24 mouse cellular contexts compared by ENCODE assay signal in genomic region chr6:49174616-49175015, GRCm38 (mm10). TPM values are rescaled to one million over a fixed set of nuclear protein-coding genes. Genes with fewer than 3 reads are reported as not detected.
DNase-seq lines count a peak whose midpoint lies in the region; ATAC-seq and TF ChIP-seq lines count a peak whose summit lies in the region.
"Had no signal": no experiment of that assay in that cellular context is flagged by ENCODE, and none has a peak within 500 bp of the region (broad histone marks: within the 10 kb centered on the region; RNA-seq: fewer than 3 reads in every experiment).

No protein-coding gene starts in this region.

- H3K4me1 ChIP-seq in heart, embryonic 13.5 days, result peaks cover 44% of the 10 kb centered on the region
- peaks cover 15% of the 10 kb centered on the region for H3K4me1 ChIP-seq in kidney, embryonic 15.5 days
- H3K4me1 ChIP-seq in cerebellum, adult 2 months (ENCODE audit: control insufficient read depth, insufficient read depth, low read length), result no peaks in the 10 kb centered on the region
- H3K4me1 ChIP-seq: forebrain, embryonic 13.5 days; forebrain, embryonic 15.5 days had no signal

- no peak for TF ChIP-seq CTCF in cerebellum, adult 2 months (IDR thresholded peaks at IDR 0.05; ENCODE audit: borderline replicate concordance, insufficient read depth, low read depth, low read length)

- ATAC-seq in heart, embryonic 13.5 days (ENCODE audit: extremely low read depth, insufficient number of reproducible peaks, low FRiP score, low TSS enrichment), result no peak
- no peak for ATAC-seq in kidney, embryonic 15.5 days (replicated peaks; ENCODE audit: low FRiP score)
- ATAC-seq: forebrain, embryonic 13.5 days; forebrain, embryonic 15.5 days had no signal

- DNase-seq in heart, adult 8-10 months (ENCODE audit: low spot score), result no peak
- DNase-seq in kidney, postnatal 36 days, result no peak
- DNase-seq in ES-CJ7 (ENCODE audit: low read depth, low spot score) (peak; percentile 73), R1 (ENCODE audit: low read depth, low spot score) (peak; percentile 57), MN1 (ENCODE audit: low spot score) (no peak)
- DNase-seq in cerebellum, adult 2 months, result no peak
- DNase-seq: adrenal gland, adult 2 months; adrenal gland, postnatal 10 days; adrenal gland, postnatal 25 days; cerebellum, adult 11 months; cerebellum, adult 18-20 months; cerebellum, adult 9-10 months; cerebellum, postnatal 14 days; cerebellum, postnatal 36 days; embryo, embryonic 11 days had no signal

- H3K9me3 ChIP-seq in heart, embryonic 13.5 days, result no peaks in the 10 kb centered on the region
- H3K9me3 ChIP-seq in kidney, embryonic 15.5 days (replicated peaks), result no peaks in the 10 kb centered on the region
- H3K9me3 ChIP-seq: embryonic facial prominence, embryonic 13.5 days; embryonic facial prominence, embryonic 15.5 days; forebrain, embryonic 10.5 days; forebrain, embryonic 13.5 days; forebrain, embryonic 15.5 days; G1E had no signal

- H3K9ac ChIP-seq in heart, embryonic 13.5 days, result no peak overlapping the region
- no peak overlapping the region for H3K9ac ChIP-seq in kidney, embryonic 15.5 days
- H3K9ac ChIP-seq: embryonic facial prominence, embryonic 13.5 days; embryonic facial prominence, embryonic 15.5 days; forebrain, embryonic 13.5 days; forebrain, embryonic 15.5 days had no signal

- no peaks in the 10 kb centered on the region for H3K36me3 ChIP-seq in heart, embryonic 13.5 days
- H3K36me3 ChIP-seq in kidney, embryonic 15.5 days, result no peaks in the 10 kb centered on the region
- H3K36me3 ChIP-seq: embryonic facial prominence, embryonic 13.5 days; embryonic facial prominence, embryonic 15.5 days; forebrain, embryonic 15.5 days had no signal

- H3K4me3 ChIP-seq in heart, embryonic 13.5 days, result no peak overlapping the region
- no peak overlapping the region for H3K4me3 ChIP-seq in kidney, embryonic 15.5 days (replicated peaks)
- H3K4me3 ChIP-seq in cerebellum, adult 2 months (replicated peaks; ENCODE audit: insufficient read depth, low read depth, low read length), result no peak overlapping the region
- H3K4me3 ChIP-seq: embryonic facial prominence, embryonic 13.5 days; embryonic facial prominence, embryonic 15.5 days; erythroblast, embryonic 14.5 days; forebrain, embryonic 10.5 days; forebrain, embryonic 13.5 days; forebrain, embryonic 15.5 days had no signal

- no peak for TF ChIP-seq POLR2A in cerebellum, adult 2 months (IDR thresholded peaks at IDR 0.05; ENCODE audit: borderline replicate concordance, insufficient read depth, low read length)

- H3K27me3 ChIP-seq in heart, embryonic 13.5 days (replicated peaks), result no peaks in the 10 kb centered on the region
- no peaks in the 10 kb centered on the region for H3K27me3 ChIP-seq in kidney, embryonic 15.5 days
- H3K27me3 ChIP-seq in cerebellum, adult 2 months (ENCODE audit: control insufficient read depth, insufficient read depth, low read length), result no peaks in the 10 kb centered on the region
- H3K27me3 ChIP-seq: embryonic facial prominence, embryonic 13.5 days; embryonic facial prominence, embryonic 15.5 days; forebrain, embryonic 13.5 days; forebrain, embryonic 15.5 days had no signal

- H3K4me2 ChIP-seq in heart, embryonic 13.5 days, result no peak overlapping the region
- no peak overlapping the region for H3K4me2 ChIP-seq in kidney, embryonic 15.5 days
- H3K4me2 ChIP-seq: embryonic facial prominence, embryonic 13.5 days; embryonic facial prominence, embryonic 15.5 days; forebrain, embryonic 13.5 days; forebrain, embryonic 15.5 days had no signal

- peak overlapping the region; percentile 32; the same call in 1 of the 2 replicates for H3K27ac ChIP-seq in heart, embryonic 13.5 days (replicated peaks)
- peak overlapping the region; percentile 0; the same call in 1 of the 2 replicates for H3K27ac ChIP-seq in kidney, embryonic 15.5 days
- no peak overlapping the region for H3K27ac ChIP-seq in cerebellum, adult 2 months (ENCODE audit: insufficient read depth, low read length)
- H3K27ac ChIP-seq: embryonic facial prominence, embryonic 13.5 days; embryonic facial prominence, embryonic 15.5 days; forebrain, embryonic 10.5 days; forebrain, embryonic 13.5 days; forebrain, embryonic 15.5 days had no signal

RNA-seq across cellular contexts. Expression of gene Igf2bp3, which starts 40.1 kb away (rescaled TPM):
- polyA plus RNA-seq in heart, embryonic 13.5 days (2015; fragmentation: Nextera tagmentation; extraction: Ambion mirVana), result 39.2 and 44.0 TPM in 2 replicates
- not detected for total RNA-seq in heart, adult 8-10 months (2022)
- 46.2 and 49.7 TPM in 2 replicates for polyA plus RNA-seq in kidney, embryonic 15.5 days (2015; fragmentation: Nextera tagmentation; extraction: Ambion mirVana)
- 0.08 and 0.10 TPM in 2 replicates for polyA plus RNA-seq in cerebellum, adult 2 months (2012; rRNA removed)

Comparison
In these comparisons a context has a peak if more than half of its experiments do, and no peak if none do; other contexts are left out.
1. DNase-seq: peak in ES-CJ7 (single experiment) and R1 (single experiment); none in heart, adult 8-10 months (single experiment), kidney, postnatal 36 days (0 of 2), cerebellum, adult 2 months (0 of 2) and MN1 (single experiment).
2. RNA of gene Igf2bp3, which starts 40.1 kb away (polyA plus RNA-seq): 46.2 to 49.7 TPM in kidney, embryonic 15.5 days and 39.2 to 44.0 TPM in heart, embryonic 13.5 days; 0.08 to 0.10 TPM in cerebellum, adult 2 months; every median in the first group is over 10 times any median in the second.